Mouse (Mus musculus) hindbrain, embryonic 15.5 days (tissue): Measurements from ENCODE around the gene Cox7a2. TPM values are rescaled to one million over a fixed set of nuclear protein-coding genes. Genes with fewer than 3 reads are reported as not detected.

ENCODE experiments used
- ATAC-seq: fragments of 200-750 bp; cut with Nextera tagmentation; 2 replicates; pipeline ENCODE4 v1.8.0; 2017; ENCODE audit warnings: low read depth, moderate number of reproducible peaks, moderate TSS enrichment; ENCODE audit not compliant: low FRiP score
- H3K27ac ChIP-seq: fragments of 300-500 bp; sonication (generic); replicated peaks from 2 replicates; pipeline ENCODE4 v1.5.1; 2015; ENCODE audit warnings: mild to moderate bottlenecking, inconsistent platforms
- H3K27me3 ChIP-seq: fragments of 300-500 bp; sonication (generic); 2 replicates; pipeline ENCODE4 v1.6.1; 2015; ENCODE audit warnings: control low read depth, inconsistent platforms
- H3K36me3 ChIP-seq: fragments of 300-500 bp; sonication (generic); 2 replicates; pipeline ENCODE4 v1.6.1; 2015; ENCODE audit warnings: control low read depth, inconsistent platforms
- H3K4me1 ChIP-seq: fragments of 300-500 bp; sonication (generic); replicated peaks from 2 replicates; pipeline ENCODE4 v1.6.1; 2015; ENCODE audit warnings: control low read depth, inconsistent platforms
- H3K4me2 ChIP-seq: fragments of 300-500 bp; sonication (generic); 2 replicates; pipeline ENCODE4 v1.6.1; 2015; ENCODE audit warnings: moderate library complexity, mild to moderate bottlenecking, inconsistent platforms
- H3K4me3 ChIP-seq: fragments of 300-500 bp; sonication (generic); 2 replicates; pipeline ENCODE4 v1.5.1; 2015; ENCODE audit warnings: mild to moderate bottlenecking, inconsistent platforms
- H3K9ac ChIP-seq: fragments of 300-500 bp; sonication (generic); 2 replicates; pipeline ENCODE4 v1.6.1; 2015; ENCODE audit warnings: inconsistent platforms
- H3K9me3 ChIP-seq: fragments of 300-500 bp; sonication (generic); 2 replicates; pipeline ENCODE4 v1.6.1; 2016; ENCODE audit warnings: control low read depth, inconsistent platforms
- WGBS: fragments of 180-500 bp; shearing (Covaris S2); methylation state at CpG from one replicate; pipeline ENCODE4 v1.1.7; 2015; 5-methylcytosine and 5-hydroxymethylcytosine counted together
- polyA plus RNA-seq: library from polyadenylated mRNA; unstranded; fragments of >200 nt; fragmentation: Nextera tagmentation; extraction: Ambion mirVana; gene quantifications from 2 replicates; pipeline ENCODE4 v1.2.1, GENCODE M21; 2015

The Cox7a2 gene
- polyA plus RNA-seq, 1 experiment from 2014 or later, result 828 TPM

DNA sequence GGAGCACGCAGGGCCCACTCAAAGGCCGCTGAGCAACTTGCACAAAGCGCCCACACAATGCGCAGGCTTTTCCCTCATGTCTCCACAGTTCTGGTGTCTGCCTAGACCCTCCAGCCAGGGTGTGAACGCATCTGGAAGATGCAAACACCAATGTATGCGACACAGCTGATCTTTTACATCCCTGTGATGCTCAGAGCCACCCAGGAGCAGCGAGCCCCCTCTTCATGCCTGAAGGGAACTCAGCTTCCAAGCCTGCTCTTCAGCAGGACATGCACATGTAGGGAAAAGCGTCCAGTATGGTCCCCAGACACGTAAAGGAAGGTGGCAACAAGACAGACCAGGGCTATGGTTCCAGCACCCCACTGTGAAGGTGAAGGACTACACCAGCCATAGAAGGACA lies 39.5 kb downstream of the Cox7a2 start:
- ATAC-seq, result no peak
- Histone ChIP-seq H3K27me3 (peaks cover 26% of the 10 kb centered on the region), H3K36me3 (no peaks in the 10 kb centered on the region), H3K4me1 (peaks cover 40% of the 10 kb centered on the region), H3K4me2 (peak overlapping the region; percentile 85), H3K4me3 (no peak overlapping the region), H3K9ac (no peak overlapping the region), H3K9me3 (no peaks in the 10 kb centered on the region), H3K27ac (no peak overlapping the region)
- 30% methylated on average over 9 of the region's 9 CpGs for WGBS

DNA sequence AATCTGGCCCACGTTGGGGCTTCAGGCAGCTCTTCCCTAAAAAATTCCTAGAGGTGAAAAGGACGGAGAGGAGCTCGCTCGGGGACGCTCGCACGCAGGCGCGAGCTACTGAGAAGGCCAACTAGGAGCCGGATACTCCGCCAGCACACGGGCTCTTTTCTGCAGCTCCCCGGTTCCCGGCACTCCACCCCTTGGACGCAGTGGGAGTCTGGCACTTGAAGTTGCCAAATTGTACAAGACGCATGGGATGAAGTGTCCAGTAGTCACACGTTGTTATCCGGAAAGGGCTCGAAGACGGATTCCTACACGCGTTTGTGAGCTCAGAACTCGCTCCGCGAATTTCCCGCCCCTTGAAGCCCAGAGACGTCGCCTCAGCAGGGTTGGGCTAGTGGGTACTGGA lies 40.2 kb downstream of the Cox7a2 start:
- Histone ChIP-seq H3K4me1 (peaks cover 46% of the 10 kb centered on the region), H3K9ac (peak overlapping the region; percentile 36; the same call in 1 of the 2 replicates), H3K36me3 (no peaks in the 10 kb centered on the region), H3K4me3 (peak overlapping the region; percentile 47), H3K27me3 (peaks cover 26% of the 10 kb centered on the region), H3K27ac (no peak overlapping the region), H3K9me3 (no peaks in the 10 kb centered on the region), H3K4me2 (peak overlapping the region; percentile 85)
- WGBS, result under 1% methylated on average over 28 of the region's 28 CpGs
- ATAC-seq, result no peak

DNA sequence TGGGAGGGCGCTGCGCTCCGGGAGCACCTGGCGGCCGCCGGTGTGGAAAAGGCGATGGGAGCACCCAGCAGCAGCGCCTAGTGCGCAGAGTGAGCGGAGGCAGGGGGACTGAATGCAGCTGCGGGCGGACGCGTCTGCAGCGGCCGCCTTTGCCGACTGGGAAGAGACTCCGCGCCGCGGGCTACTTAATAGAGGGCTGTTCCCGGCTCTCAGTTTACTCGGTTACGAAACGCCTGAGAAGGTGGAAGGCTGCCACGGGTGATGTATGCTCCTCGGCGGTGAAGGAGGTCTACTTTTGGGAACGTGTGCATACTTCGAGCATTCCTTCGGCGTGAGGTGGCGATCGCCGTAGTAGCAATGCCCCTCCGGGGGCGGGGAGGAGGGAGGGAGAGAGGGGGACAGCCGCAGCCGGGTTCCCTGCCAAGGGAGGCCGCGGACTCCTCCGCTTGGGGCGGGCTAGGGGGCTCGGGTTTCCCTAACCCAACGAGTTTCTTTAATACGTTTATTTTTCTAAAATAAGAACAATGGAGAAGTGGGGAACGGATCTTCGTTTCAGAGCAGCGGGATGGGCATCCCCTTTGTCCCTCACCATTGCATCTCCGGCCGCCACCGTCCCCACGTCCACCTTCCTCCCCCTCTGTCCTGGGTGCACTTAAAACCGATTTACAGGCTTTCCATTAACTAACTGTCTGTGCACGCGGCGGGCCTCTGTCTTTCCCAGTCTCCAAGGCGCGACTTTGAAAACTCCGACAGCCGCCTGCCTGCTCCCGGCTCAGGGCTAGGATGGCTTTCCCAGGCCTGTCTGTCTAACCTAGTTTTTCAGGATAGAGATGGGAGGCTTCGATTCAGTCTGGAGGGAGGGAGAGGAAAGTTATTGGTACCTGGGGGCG lies 41.0 kb downstream of the Cox7a2 start, which contains the start of gene Col12a1:
TSS of gene Col12a1 (minus strand) at position 351 of the 890 bp plus-strand sequence.
- Histone ChIP-seq H3K27me3 (peaks cover 26% of the 10 kb centered on the region), H3K9ac (peak within 1 kb of the TSS; percentile 36), H3K4me3 (peak within 1 kb of the TSS; percentile 47), H3K27ac (no peak within 1 kb of the TSS), H3K36me3 (no peaks in the 10 kb centered on the region), H3K9me3 (no peaks in the 10 kb centered on the region), H3K4me2 (peak within 1 kb of the TSS; percentile 85), H3K4me1 (peaks cover 51% of the 10 kb centered on the region)
- under 1% methylated on average over 64 of the region's 64 CpGs for WGBS
- ATAC-seq, result peak; percentile 46

DNA sequence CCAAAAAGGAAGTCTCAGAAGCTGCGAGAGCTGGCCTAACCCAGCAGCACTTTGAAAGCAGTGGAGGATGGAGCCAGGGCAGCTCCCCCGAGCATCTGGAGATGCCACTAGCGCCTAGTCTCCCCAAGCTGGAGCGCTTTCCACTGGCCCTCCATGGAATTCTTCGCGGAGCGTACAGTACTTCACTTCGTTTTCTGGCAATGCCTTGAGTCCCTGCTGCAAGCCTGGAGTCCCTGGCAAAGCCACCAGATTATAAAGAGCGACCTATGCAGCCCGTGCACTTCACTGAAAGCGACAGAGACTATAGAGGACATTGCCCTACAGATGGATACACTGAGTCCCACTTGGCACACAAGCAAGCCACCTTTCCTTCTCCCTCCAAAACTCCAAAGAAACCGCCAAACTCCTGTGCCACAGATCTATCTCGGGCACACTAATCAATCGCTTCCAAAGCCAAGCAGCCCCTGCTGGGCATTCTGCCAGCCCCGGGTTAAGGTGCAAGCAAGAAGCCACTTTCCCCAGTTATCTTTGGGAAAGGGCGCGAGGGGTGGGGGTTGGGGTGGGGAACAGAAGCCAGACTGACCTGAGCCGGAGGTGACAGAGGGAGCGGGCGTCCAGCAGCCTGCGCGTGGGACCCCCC lies 41.7 kb downstream of the Cox7a2 start:
- Histone ChIP-seq H3K9me3 (no peaks in the 10 kb centered on the region), H3K4me2 (peak overlapping the region; percentile 85), H3K4me1 (peaks cover 51% of the 10 kb centered on the region), H3K27me3 (peaks cover 26% of the 10 kb centered on the region), H3K9ac (peak overlapping the region; percentile 36), H3K36me3 (no peaks in the 10 kb centered on the region), H3K4me3 (peak overlapping the region; percentile 47), H3K27ac (no peak overlapping the region)
- WGBS, result under 1% methylated on average over 22 of the region's 22 CpGs
- 0 out of 2 replicates have a peak, but pooled peaks have one; percentile 12 for ATAC-seq

DNA sequence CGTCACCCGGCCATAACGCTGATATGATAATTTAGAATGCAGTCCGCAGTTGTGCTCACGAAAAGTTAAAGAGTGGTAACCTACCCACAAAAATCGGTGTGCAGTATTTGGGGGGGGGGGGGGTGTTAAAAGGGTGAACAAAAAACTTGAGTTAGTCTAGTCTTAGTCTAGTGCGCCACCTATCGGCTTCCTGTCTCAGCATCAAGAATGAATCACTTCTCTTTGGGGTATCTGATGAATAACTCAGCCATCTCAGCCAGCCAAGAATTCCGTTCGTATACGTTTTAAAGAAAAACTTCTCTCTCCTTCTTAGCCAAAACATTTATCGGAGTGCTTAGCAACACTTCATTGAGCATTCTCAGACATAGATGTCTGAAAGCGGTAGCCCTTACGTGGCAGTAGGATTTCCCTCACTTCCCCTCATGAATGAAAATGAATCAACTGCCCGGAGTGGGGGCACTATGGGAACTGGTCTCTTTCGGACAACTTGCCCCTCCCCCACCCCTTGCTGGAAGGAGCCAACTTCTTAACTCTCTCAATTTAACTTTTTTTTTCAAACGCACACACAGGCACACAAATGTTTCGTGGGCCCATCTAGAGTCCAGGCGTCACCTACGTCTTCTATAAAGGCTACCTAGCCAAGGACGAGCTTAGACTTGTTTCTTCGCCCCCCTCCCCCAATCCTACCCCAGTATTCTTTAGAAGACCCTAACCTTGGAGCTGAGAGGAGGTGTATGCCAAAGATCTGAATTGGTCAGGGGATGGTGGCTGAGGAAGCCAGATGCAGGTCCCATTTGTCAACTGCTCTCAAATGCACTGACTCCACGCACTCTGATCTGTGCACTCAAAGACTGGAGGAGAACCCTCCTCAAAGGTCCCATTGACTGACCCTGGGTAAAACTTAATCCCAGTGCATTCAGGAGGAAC lies 42.5 kb downstream of the Cox7a2 start:
- 6% methylated on average over 23 of the region's 23 CpGs for WGBS
- no peak for ATAC-seq
- H3K9me3 ChIP-seq, result no peaks in the 10 kb centered on the region
- peaks cover 51% of the 10 kb centered on the region for H3K4me1 ChIP-seq
- H3K27ac ChIP-seq, result no peak overlapping the region
- H3K9ac ChIP-seq, result no peak overlapping the region
- H3K27me3 ChIP-seq, result peaks cover 26% of the 10 kb centered on the region
- H3K4me2 ChIP-seq, result peak overlapping the region; percentile 85
- peak overlapping the region; percentile 47 for H3K4me3 ChIP-seq
- no peaks in the 10 kb centered on the region for H3K36me3 ChIP-seq

DNA sequence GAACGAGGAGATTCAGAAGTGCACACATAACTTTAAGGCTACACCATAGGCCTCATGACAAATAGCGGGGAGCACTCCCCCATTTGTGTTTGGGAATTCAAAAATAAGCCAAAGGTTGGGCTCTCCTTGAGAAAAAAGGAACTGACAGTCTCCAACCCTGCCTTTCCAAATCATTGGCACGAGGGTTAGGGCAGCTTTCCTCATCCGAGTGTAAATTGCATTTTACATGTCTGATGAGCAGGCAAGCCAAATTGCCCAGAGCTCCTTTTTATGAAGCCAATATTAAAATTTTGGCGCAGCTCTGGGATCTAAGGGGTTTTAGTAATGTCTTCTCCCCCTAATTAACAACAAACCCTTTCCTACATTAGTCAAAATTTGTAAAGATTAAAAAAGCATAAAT lies 43.2 kb downstream of the Cox7a2 start:
- Histone ChIP-seq H3K27ac (no peak overlapping the region), H3K9ac (no peak overlapping the region), H3K4me3 (peak overlapping the region; percentile 47), H3K9me3 (no peaks in the 10 kb centered on the region), H3K4me2 (peak overlapping the region; percentile 85), H3K4me1 (peaks cover 51% of the 10 kb centered on the region), H3K36me3 (no peaks in the 10 kb centered on the region), H3K27me3 (peaks cover 26% of the 10 kb centered on the region)
- ATAC-seq, result no peak
- WGBS, result 36% methylated on average over 5 of the region's 5 CpGs

DNA sequence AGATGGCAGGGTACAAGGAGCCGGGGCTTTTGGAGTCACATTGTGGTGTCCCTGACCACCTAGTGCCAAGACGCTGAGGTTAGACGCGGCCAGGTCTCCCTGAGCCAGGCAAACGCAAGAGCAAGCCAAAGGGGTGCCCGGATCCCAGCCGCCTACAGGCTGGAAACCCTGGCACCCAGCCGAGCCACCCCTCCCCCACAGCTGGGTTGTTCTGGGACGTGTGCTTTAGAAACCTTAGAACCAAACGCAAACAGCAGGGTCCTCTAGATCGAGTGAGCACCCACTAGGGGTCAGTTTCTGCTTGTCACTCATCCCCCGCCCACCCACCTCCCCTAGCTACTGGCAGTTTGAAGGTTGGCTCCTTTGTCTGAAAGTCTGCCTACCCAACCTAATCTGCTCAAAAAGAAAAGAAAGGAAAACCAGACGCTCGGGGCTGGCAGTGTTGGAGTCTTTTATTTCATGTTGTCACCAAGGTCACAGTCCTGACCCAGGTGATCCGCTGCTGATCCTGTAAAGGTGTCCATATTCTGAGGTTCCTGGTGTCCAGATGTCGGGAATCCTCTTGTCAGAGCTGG lies 45.1 kb downstream of the Cox7a2 start:
- H3K4me3 ChIP-seq, result peak overlapping the region; percentile 25
- no peaks in the 10 kb centered on the region for H3K36me3 ChIP-seq
- H3K9me3 ChIP-seq, result no peaks in the 10 kb centered on the region
- H3K4me2 ChIP-seq, result peak overlapping the region; percentile 56
- no peak overlapping the region for H3K27ac ChIP-seq
- peaks cover 39% of the 10 kb centered on the region for H3K4me1 ChIP-seq
- 4% methylated on average over 16 of the region's 16 CpGs for WGBS
- H3K9ac ChIP-seq, result no peak overlapping the region
- H3K27me3 ChIP-seq, result peaks cover 11% of the 10 kb centered on the region
- ATAC-seq, result peak; percentile 63

Other genes starting within 250 kb of the Cox7a2 start
- gene Col12a1, start 41.0 kb downstream of the Cox7a2 start, polyA plus RNA-seq, result 5.9 and 7.7 TPM in 2 replicates
- gene Tmem30a, start 33.6 kb upstream of the Cox7a2 start, polyA plus RNA-seq, result 115 and 117 TPM in 2 replicates